Mouse (Mus musculus) midbrain, embryonic 16.5 days (tissue): ENCODE results near the gene Dapl1. TPM values are rescaled to one million over a fixed set of nuclear protein-coding genes. Genes with fewer than 3 reads are reported as not detected.

ENCODE experiments used
- ATAC-seq: fragments of 200-750 bp; cut with Nextera tagmentation; 2 replicates; pipeline ENCODE4 v1.8.0; 2017; ENCODE audit warnings: moderate TSS enrichment
- H3K27ac ChIP-seq: fragments of 300-500 bp; sonication (generic); 2 replicates; pipeline ENCODE4 v1.5.1; 2014; ENCODE audit warnings: mild to moderate bottlenecking, low read length, mixed read lengths
- H3K27me3 ChIP-seq: fragments of 300-500 bp; sonication (generic); 2 replicates; pipeline ENCODE4 v1.6.1; 2014; ENCODE audit warnings: low read depth, low read length, mixed read lengths; ENCODE audit not compliant: control insufficient read depth, insufficient read depth
- H3K36me3 ChIP-seq: fragments of 300-500 bp; sonication (generic); 2 replicates; pipeline ENCODE4 v1.6.1; 2014; ENCODE audit warnings: mild to moderate bottlenecking, low read length, moderate library complexity, mixed read lengths; ENCODE audit not compliant: control insufficient read depth, insufficient read depth
- H3K4me1 ChIP-seq: fragments of 300-500 bp; sonication (generic); 2 replicates; pipeline ENCODE4 v1.6.1; 2014; ENCODE audit warnings: mild to moderate bottlenecking, low read length, mixed read lengths; ENCODE audit not compliant: control insufficient read depth, insufficient read depth
- H3K4me2 ChIP-seq: fragments of 300-500 bp; sonication (generic); 2 replicates; pipeline ENCODE4 v1.6.1; 2014; ENCODE audit warnings: mild to moderate bottlenecking, low read length, mixed read lengths
- H3K4me3 ChIP-seq: fragments of 300-500 bp; sonication (generic); 2 replicates; pipeline ENCODE4 v1.5.1; 2014; ENCODE audit warnings: low read depth, mild to moderate bottlenecking, low read length, moderate library complexity, mixed read lengths
- H3K9ac ChIP-seq: fragments of 300-500 bp; sonication (generic); 2 replicates; pipeline ENCODE4 v1.6.1; 2014; ENCODE audit warnings: low read depth, low read length, mixed read lengths
- H3K9me3 ChIP-seq: fragments of 300-500 bp; sonication (generic); replicated peaks from 2 replicates; pipeline ENCODE4 v1.6.1; 2014; ENCODE audit warnings: mild to moderate bottlenecking, low read length, mixed read lengths; ENCODE audit not compliant: control insufficient read depth, poor library complexity, severe bottlenecking
- WGBS: fragments of 180-500 bp; shearing (Covaris S2); extraction: QIAGEN DNeasy Blood & Tissue Kit; methylation state at CpG from one replicate; pipeline ENCODE4 v1.1.7; 2014; 5-methylcytosine and 5-hydroxymethylcytosine counted together
- polyA plus RNA-seq: library from polyadenylated mRNA; unstranded; fragments of >200 nt; fragmentation: Nextera tagmentation; extraction: Ambion mirVana; gene quantifications from 2 replicates; pipeline ENCODE4 v1.2.1, GENCODE M21; 2015

Gene Dapl1
- polyA plus RNA-seq, 1 experiment from 2014 or later, result 1.6 TPM

- no peak overlapping the region for H3K9ac ChIP-seq
- 78% methylated on average over 2 of the region's 2 CpGs for WGBS
- H3K36me3 ChIP-seq, result no peaks in the 10 kb centered on the region
- ATAC-seq, result no peak
- H3K4me3 ChIP-seq, result no peak overlapping the region
- no peaks in the 10 kb centered on the region for H3K27me3 ChIP-seq
- H3K27ac ChIP-seq, result no peak overlapping the region
- no peak overlapping the region for H3K4me2 ChIP-seq
- no peaks in the 10 kb centered on the region for H3K9me3 ChIP-seq
- peaks cover 7% of the 10 kb centered on the region; the same call in 1 of the 2 replicates for H3K4me1 ChIP-seq
These were observed 3.8 kb downstream of the Dapl1 start for GRCm38 (mm10) chr2:59488235-59488634.

GRCm38 (mm10) chr2:59490353-59490752, 5.9 kb downstream of the Dapl1 start:
- no peaks in the 10 kb centered on the region for H3K36me3 ChIP-seq
- whole genome bisulfite sequencing, result 80% methylated on average over 7 of the region's 7 CpGs
- no peaks in the 10 kb centered on the region for H3K9me3 ChIP-seq
- no peak overlapping the region for H3K9ac ChIP-seq
- no peak overlapping the region for H3K4me3 ChIP-seq
- no peaks in the 10 kb centered on the region for H3K27me3 ChIP-seq
- H3K27ac ChIP-seq, result no peak overlapping the region
- H3K4me1 ChIP-seq, result peaks cover 6% of the 10 kb centered on the region
- H3K4me2 ChIP-seq, result no peak overlapping the region
- ATAC-seq, result no peak

GRCm38 (mm10) chr2:59493445-59494085, 9.1 kb downstream of the Dapl1 start:
- Histone ChIP-seq H3K4me3 (no peak overlapping the region), H3K36me3 (no peaks in the 10 kb centered on the region), H3K9me3 (no peaks in the 10 kb centered on the region), H3K4me2 (no peak overlapping the region), H3K4me1 (peaks cover 3% of the 10 kb centered on the region), H3K9ac (no peak overlapping the region), H3K27ac (no peak overlapping the region), H3K27me3 (no peaks in the 10 kb centered on the region)
- ATAC-seq, result no peak
- 22% methylated on average over 13 of the region's 13 CpGs for WGBS

- WGBS, result 91% methylated on average over 8 of the region's 8 CpGs
- no peak for ATAC-seq
These were observed 14.7 kb downstream of the Dapl1 start for GRCm38 (mm10) chr2:59499146-59499545.

GRCm38 (mm10) chr2:59499717-59500116, 15.3 kb downstream of the Dapl1 start:
- H3K9ac ChIP-seq, result no peak overlapping the region
- H3K36me3 ChIP-seq, result no peaks in the 10 kb centered on the region
- H3K4me2 ChIP-seq, result no peak overlapping the region
- H3K27ac ChIP-seq, result no peak overlapping the region
- ATAC-seq, result no peak
- 97% methylated on average over 2 of the region's 2 CpGs for WGBS
- no peaks in the 10 kb centered on the region for H3K4me1 ChIP-seq
- H3K27me3 ChIP-seq, result no peaks in the 10 kb centered on the region
- no peaks in the 10 kb centered on the region for H3K9me3 ChIP-seq
- no peak overlapping the region for H3K4me3 ChIP-seq

More at GRCm38 (mm10) chr2:59499146-59499545, 14.7 kb downstream of the Dapl1 start:
- H3K9me3 ChIP-seq, result no peaks in the 10 kb centered on the region
- no peaks in the 10 kb centered on the region; the same call in 1 of the 2 replicates for H3K4me1 ChIP-seq
- no peak overlapping the region for H3K4me2 ChIP-seq
- H3K9ac ChIP-seq, result no peak overlapping the region
- H3K4me3 ChIP-seq, result no peak overlapping the region
- H3K27ac ChIP-seq, result no peak overlapping the region
- no peaks in the 10 kb centered on the region for H3K36me3 ChIP-seq
- no peaks in the 10 kb centered on the region for H3K27me3 ChIP-seq

GRCm38 (mm10) chr2:59509061-59509460, 24.6 kb downstream of the Dapl1 start:
- 72% methylated on average over 4 of the region's 4 CpGs for WGBS
- Histone ChIP-seq H3K27me3 (no peaks in the 10 kb centered on the region), H3K9me3 (no peaks in the 10 kb centered on the region), H3K4me1 (peaks cover 12% of the 10 kb centered on the region), H3K36me3 (no peaks in the 10 kb centered on the region), H3K27ac (no peak overlapping the region), H3K4me3 (no peak overlapping the region), H3K4me2 (no peak overlapping the region), H3K9ac (no peak overlapping the region)
- no peak for ATAC-seq

- no peak overlapping the region for H3K27ac ChIP-seq
- H3K4me1 ChIP-seq, result peaks cover 12% of the 10 kb centered on the region
- H3K9ac ChIP-seq, result no peak overlapping the region; the same call in 1 of the 2 replicates
- no peaks in the 10 kb centered on the region for H3K36me3 ChIP-seq
- no peak overlapping the region for H3K4me3 ChIP-seq
- no peaks in the 10 kb centered on the region for H3K9me3 ChIP-seq
- H3K4me2 ChIP-seq, result no peak overlapping the region
- ATAC-seq, result peak; percentile 72
- WGBS, result 29% methylated on average over 9 of the region's 9 CpGs
- H3K27me3 ChIP-seq, result no peaks in the 10 kb centered on the region
These were observed 26.0 kb downstream of the Dapl1 start for GRCm38 (mm10) chr2:59510416-59510815.

GRCm38 (mm10) chr2:59510882-59511281, 26.4 kb downstream of the Dapl1 start:
- Histone ChIP-seq H3K9me3 (no peaks in the 10 kb centered on the region), H3K9ac (no peak overlapping the region), H3K27me3 (no peaks in the 10 kb centered on the region), H3K4me2 (no peak overlapping the region), H3K27ac (no peak overlapping the region), H3K4me3 (no peak overlapping the region), H3K4me1 (peaks cover 12% of the 10 kb centered on the region), H3K36me3 (no peaks in the 10 kb centered on the region)
- 69% methylated on average over 6 of the region's 6 CpGs for WGBS
- peak; percentile 12; the same call in 1 of the 2 replicates for ATAC-seq

- H3K4me3 ChIP-seq, result no peak overlapping the region
- H3K4me1 ChIP-seq, result no peaks in the 10 kb centered on the region
- 96% methylated on average over 10 of the region's 10 CpGs for WGBS
- H3K27me3 ChIP-seq, result no peaks in the 10 kb centered on the region
- ATAC-seq, result no peak
- H3K9ac ChIP-seq, result no peak overlapping the region
- H3K4me2 ChIP-seq, result no peak overlapping the region
- no peaks in the 10 kb centered on the region for H3K9me3 ChIP-seq
- H3K36me3 ChIP-seq, result no peaks in the 10 kb centered on the region
- H3K27ac ChIP-seq, result no peak overlapping the region
These were observed 36.2 kb downstream of the Dapl1 start for GRCm38 (mm10) chr2:59520663-59521062.
